Mouse (Mus musculus) gastrocnemius, postnatal 14 days (tissue): ENCODE measurements at regions not wholly inside any gene's neighbourhood (a gene's known extent, or its start where the extent isn't known, plus 50 kb on each side); places are given as distances from the start of the nearest gene placed in this dataset.
A peak's percentile ranks its signal among the peaks of the same experiment; 100 is the strongest.

Experiments
- DNase-seq: peaks from one replicate; pipeline ENCODE4 v3.0.0; 2021; ENCODE audit warnings: mixed read lengths
- intact Hi-C: fragments of 180-260 bp; cut with DNase I; formaldehyde crosslinking; loops from one replicate; pipeline ENCODE4 v1.15.1; 2025; ENCODE audit warnings: low total_unique reads

- intact Hi-C loops, result no loop called here
- no peak for DNase-seq
Observed at GRCm38 (mm10) chr7:142593729-142594375, 61.4 kb downstream of the Mrpl23 start.

- DNase-seq, result no peak
- intact Hi-C loops, result no loop called here
Observed at GRCm38 (mm10) chr7:142595412-142595811, 62.9 kb downstream of the Mrpl23 start.

GRCm38 (mm10) chr7:142596211-142596610 is 63.7 kb downstream of the Mrpl23 start:
- intact Hi-C loops, result no loop called here
- no peak for DNase-seq

- no peak for DNase-seq
- intact Hi-C loops, result no loop called here
Observed at GRCm38 (mm10) chr7:142597961-142598360, 65.5 kb downstream of the Mrpl23 start.

- peak; percentile 83 for DNase-seq
- intact Hi-C loops, result no loop called here
Observed at GRCm38 (mm10) chr7:142599942-142600341, 66.7 kb downstream of the Igf2 start.

- intact Hi-C loops, result no loop called here
- peak; percentile 59 for DNase-seq
Observed at GRCm38 (mm10) chr7:142600400-142600799, 66.2 kb downstream of the Igf2 start.
